In the genomic region with DNA sequence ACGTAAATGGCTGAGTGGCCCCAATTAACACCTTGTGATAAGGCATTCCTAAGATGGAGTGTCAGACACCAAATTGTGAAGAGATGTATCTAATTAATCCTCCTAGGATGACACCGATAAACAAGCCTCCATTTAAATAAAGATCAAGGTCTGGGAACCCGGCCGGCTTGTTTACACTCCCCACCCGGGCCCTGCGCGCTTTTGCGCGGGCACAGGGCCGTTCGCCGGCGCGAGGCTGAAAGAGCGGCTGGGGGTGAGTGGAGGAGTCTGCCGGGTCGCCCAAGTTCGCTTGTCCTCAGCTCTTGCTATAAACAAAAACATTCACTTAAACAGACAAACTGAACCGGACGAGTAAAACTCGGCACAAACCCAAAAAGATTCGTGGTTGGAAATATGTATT, we compare ENCODE assay signal across 8 mouse cellular contexts. TPM values are rescaled to one million over a fixed set of nuclear protein-coding genes. Genes with fewer than 3 reads are reported as not detected.
DNase-seq lines count a peak whose midpoint lies in the region; ATAC-seq and TF ChIP-seq lines count a peak whose summit lies in the region.

No protein-coding gene starts in this region.

- H3K9ac ChIP-seq in heart, embryonic 15.5 days = no peak overlapping the region
- no peak overlapping the region for H3K9ac ChIP-seq in hindbrain, embryonic 12.5 days
- H3K9ac ChIP-seq in midbrain, embryonic 16.5 days (ENCODE audit: low read depth, low read length) = no peak overlapping the region

- H3K36me3 ChIP-seq in heart, embryonic 15.5 days = no peaks in the 10 kb centered on the region
- H3K36me3 ChIP-seq in hindbrain, embryonic 12.5 days = no peaks in the 10 kb centered on the region
- no peaks in the 10 kb centered on the region for H3K36me3 ChIP-seq in midbrain, embryonic 16.5 days (ENCODE audit: control insufficient read depth, insufficient read depth, low read length)

- H3K9me3 ChIP-seq in heart, embryonic 15.5 days (replicated peaks) = no peaks in the 10 kb centered on the region
- H3K9me3 ChIP-seq in hindbrain, embryonic 12.5 days (replicated peaks) = no peaks in the 10 kb centered on the region
- H3K9me3 ChIP-seq in midbrain, embryonic 16.5 days (replicated peaks; ENCODE audit: control insufficient read depth, low read length, poor library complexity, severe bottlenecking) = no peaks in the 10 kb centered on the region

- ATAC-seq in heart, embryonic 15.5 days (replicated peaks; ENCODE audit: insufficient number of reproducible peaks, insufficient read depth, low FRiP score, low read depth) = no peak
- no peak for ATAC-seq in hindbrain, embryonic 12.5 days (ENCODE audit: low FRiP score)
- ATAC-seq in midbrain, embryonic 16.5 days = no peak
- no peak for ATAC-seq in erythroblast, adult 5-6 weeks (replicated peaks; ENCODE audit: low FRiP score, poor library complexity, severe bottlenecking)
- ATAC-seq in erythroid progenitor cell, adult 5-6 weeks (replicated peaks; ENCODE audit: low FRiP score, poor library complexity, severe bottlenecking) = no peak

- H3K4me2 ChIP-seq in heart, embryonic 15.5 days = peak overlapping the region; percentile 86
- H3K4me2 ChIP-seq in hindbrain, embryonic 12.5 days (replicated peaks) = peak overlapping the region; percentile 55
- H3K4me2 ChIP-seq in midbrain, embryonic 16.5 days (ENCODE audit: low read length) = peak overlapping the region; percentile 50

- peak overlapping the region; percentile 52 for H3K4me3 ChIP-seq in heart, embryonic 15.5 days
- H3K4me3 ChIP-seq in hindbrain, embryonic 12.5 days = peak overlapping the region; percentile 19
- peak overlapping the region; percentile 17 for H3K4me3 ChIP-seq in midbrain, embryonic 16.5 days (ENCODE audit: low read depth, low read length)

- H3K4me1 ChIP-seq in heart, embryonic 15.5 days (replicated peaks) = peaks cover 26% of the 10 kb centered on the region
- H3K4me1 ChIP-seq in hindbrain, embryonic 12.5 days = peaks cover 26% of the 10 kb centered on the region
- peaks cover 28% of the 10 kb centered on the region; the same call in 1 of the 2 replicates for H3K4me1 ChIP-seq in midbrain, embryonic 16.5 days (ENCODE audit: control insufficient read depth, insufficient read depth, low read length)

- no peak for TF ChIP-seq CTCF in brain, embryonic 14.5 days (IDR thresholded peaks at IDR 0.05; ENCODE audit: borderline replicate concordance, extremely low read depth, insufficient read depth, insufficient read length)

- no peak for TF ChIP-seq POLR2A in brain, embryonic 14.5 days (IDR thresholded peaks at IDR 0.05; ENCODE audit: borderline replicate concordance, extremely low read depth, insufficient read depth, insufficient read length, poor library complexity, severe bottlenecking)

- H3K27ac ChIP-seq in heart, embryonic 15.5 days = no peak overlapping the region
- no peak overlapping the region for H3K27ac ChIP-seq in hindbrain, embryonic 12.5 days
- H3K27ac ChIP-seq in midbrain, embryonic 16.5 days (ENCODE audit: low read length) = no peak overlapping the region

- peaks cover 64% of the 10 kb centered on the region for H3K27me3 ChIP-seq in heart, embryonic 15.5 days
- peaks cover 85% of the 10 kb centered on the region for H3K27me3 ChIP-seq in hindbrain, embryonic 12.5 days
- peaks cover 59% of the 10 kb centered on the region for H3K27me3 ChIP-seq in midbrain, embryonic 16.5 days (ENCODE audit: control insufficient read depth, insufficient read depth, low read depth, low read length)

- 2% methylated on average over 22 of the region's 22 CpGs for WGBS in heart, embryonic 15.5 days
- under 1% methylated on average over 22 of the region's 22 CpGs for WGBS in hindbrain, embryonic 12.5 days
- WGBS in midbrain, embryonic 16.5 days = 0% methylated on average over 22 of the region's 22 CpGs

- DNase-seq in heart, adult 8-10 months (ENCODE audit: low spot score) = no peak
- peak; percentile 78 for DNase-seq in brain, embryonic 14.5 days (ENCODE audit: low read depth)
- DNase-seq in adipocyte (ENCODE audit: low spot score) = no peak

RNA-seq across cellular contexts. Expression of a gene that starts 9.6 kb away (rescaled TPM):
- 0.08 and 0.18 TPM in 2 replicates for polyA plus RNA-seq in heart, embryonic 15.5 days (2015; fragmentation: Nextera tagmentation; extraction: Ambion mirVana)
- total RNA-seq in heart, adult 8-10 months (2022) = under 1 TPM in 1 of 4 experiments, not detected in 3; 0.06 TPM
- polyA plus RNA-seq in brain, embryonic 14.5 days (2012; rRNA removed) = 12.6 and 33.7 TPM in 2 replicates
- 0.09 and 0.25 TPM in 2 replicates for polyA plus RNA-seq in hindbrain, embryonic 12.5 days (2016; fragmentation: Nextera tagmentation; extraction: Ambion mirVana)
- polyA plus RNA-seq in midbrain, embryonic 16.5 days (2015; fragmentation: Nextera tagmentation; extraction: Ambion mirVana) = 1.4 and 2.0 TPM in 2 replicates
- total RNA-seq in erythroblast, adult 5-6 weeks (2015; ENCODE audit: low replicate concordance) = not detected in 2 replicates
- total RNA-seq in erythroblast, adult 5-6 weeks (2017; ENCODE audit: low replicate concordance) = not detected in 2 replicates
- total RNA-seq in erythroid progenitor cell, adult 5-6 weeks (2015; ENCODE audit: low replicate concordance) = 1.3 and 2.2 TPM in 2 replicates
- 0.30 TPM in 1 of 2 replicates, not detected in the other for total RNA-seq in erythroid progenitor cell, adult 5-6 weeks (2017; ENCODE audit: low replicate concordance)

RNA-seq across cellular contexts. Expression of a gene that starts 18.4 kb away (rescaled TPM):
- polyA plus RNA-seq in heart, embryonic 15.5 days (2015; fragmentation: Nextera tagmentation; extraction: Ambion mirVana) = 46.1 and 52.6 TPM in 2 replicates
- 100 to 1,000 TPM; 361 to 439 (median 426) TPM for total RNA-seq in heart, adult 8-10 months (2022)
- 44.5 and 60.5 TPM in 2 replicates for polyA plus RNA-seq in brain, embryonic 14.5 days (2012; rRNA removed)
- polyA plus RNA-seq in hindbrain, embryonic 12.5 days (2016; fragmentation: Nextera tagmentation; extraction: Ambion mirVana) = 67.5 and 73.1 TPM in 2 replicates
- polyA plus RNA-seq in midbrain, embryonic 16.5 days (2015; fragmentation: Nextera tagmentation; extraction: Ambion mirVana) = 41.5 and 44.2 TPM in 2 replicates
- 15.3 and 19.2 TPM in 2 replicates for total RNA-seq in erythroblast, adult 5-6 weeks (2015; ENCODE audit: low replicate concordance)
- total RNA-seq in erythroblast, adult 5-6 weeks (2017; ENCODE audit: low replicate concordance) = 20.0 and 24.5 TPM in 2 replicates
- 21.8 and 25.2 TPM in 2 replicates for total RNA-seq in erythroid progenitor cell, adult 5-6 weeks (2015; ENCODE audit: low replicate concordance)
- total RNA-seq in erythroid progenitor cell, adult 5-6 weeks (2017; ENCODE audit: low replicate concordance) = 38.1 and 42.6 TPM in 2 replicates
